Mouse (Mus musculus): Measurements from ENCODE around the gene Mgam. TPM values are rescaled to one million over a fixed set of nuclear protein-coding genes. Genes with fewer than 3 reads are reported as not detected.

The Mgam gene
- polyA plus RNA-seq, 1 experiment from 2014 or later: 3.8 TPM

GRCm38 (mm10) chr6:40617965-40618364 is 10.7 kb upstream of the Mgam start:
- Histone ChIP-seq H3K4me3 (ENCODE audit: low read depth, low read length) (no peak overlapping the region), H3K9ac (ENCODE audit: low read depth, low read length) (no peak overlapping the region), H3K36me3 (ENCODE audit: control insufficient read depth, insufficient read depth) (no peaks in the 10 kb centered on the region), H3K4me2 (ENCODE audit: low read depth, low read length) (no peak overlapping the region), H3K9me3 (replicated peaks; ENCODE audit: control insufficient read depth, low read length) (no peaks in the 10 kb centered on the region), H3K4me1 (ENCODE audit: control insufficient read depth, low read depth, low read length) (no peaks in the 10 kb centered on the region), H3K27me3 (ENCODE audit: control insufficient read depth, insufficient read depth, low read depth, low read length) (no peaks in the 10 kb centered on the region), H3K27ac (ENCODE audit: low read length) (no peak overlapping the region)
- 10% methylated on average over 2 of the region's 2 CpGs for WGBS (ENCODE audit: insufficient replicate concordance)
- ATAC-seq (ENCODE audit: low read depth): no peak

GRCm38 (mm10) chr6:40626111-40626510 is 2.5 kb upstream of the Mgam start:
- H3K4me1 ChIP-seq (ENCODE audit: control insufficient read depth, low read depth, low read length): no peaks in the 10 kb centered on the region
- H3K4me2 ChIP-seq (ENCODE audit: low read depth, low read length): no peak overlapping the region
- 40% methylated on average over 1 of the region's 1 CpGs for WGBS (ENCODE audit: insufficient replicate concordance)
- H3K9me3 ChIP-seq (replicated peaks; ENCODE audit: control insufficient read depth, low read length): no peaks in the 10 kb centered on the region
- H3K27ac ChIP-seq (ENCODE audit: low read length): no peak overlapping the region
- no peaks in the 10 kb centered on the region for H3K27me3 ChIP-seq (ENCODE audit: control insufficient read depth, insufficient read depth, low read depth, low read length)
- no peaks in the 10 kb centered on the region for H3K36me3 ChIP-seq (ENCODE audit: control insufficient read depth, insufficient read depth)
- ATAC-seq (ENCODE audit: low read depth): no peak
- H3K4me3 ChIP-seq (ENCODE audit: low read depth, low read length): no peak overlapping the region
- no peak overlapping the region for H3K9ac ChIP-seq (ENCODE audit: low read depth, low read length)

DNA sequence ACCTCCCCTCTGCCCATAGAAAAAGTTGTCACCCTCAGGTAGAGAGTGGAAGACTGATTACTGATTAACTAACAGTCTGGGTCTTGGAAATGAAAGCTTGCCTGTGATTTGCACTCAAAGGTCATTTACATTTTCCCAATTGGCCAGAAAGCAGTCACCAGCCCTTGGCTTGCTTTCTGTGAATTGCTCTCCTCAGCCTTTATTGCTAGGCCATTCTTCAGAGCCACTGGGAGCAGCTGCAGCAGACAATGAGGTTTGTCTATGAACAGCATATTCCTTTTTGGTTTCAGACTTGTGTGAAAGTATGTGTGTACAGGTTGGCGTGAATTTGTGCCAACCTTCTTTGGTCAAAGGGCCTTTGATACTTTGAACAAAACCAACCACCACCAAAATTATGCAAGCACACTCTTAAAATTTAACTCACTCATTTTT is 6.0 kb downstream of the Mgam start:
- no peaks in the 10 kb centered on the region for H3K9me3 ChIP-seq (replicated peaks; ENCODE audit: control insufficient read depth, low read length)
- 39% methylated on average over 1 of the region's 1 CpGs for WGBS (ENCODE audit: insufficient replicate concordance)
- no peak overlapping the region for H3K27ac ChIP-seq (ENCODE audit: low read length)
- peak; percentile 59 for ATAC-seq (ENCODE audit: low read depth)
- H3K4me1 ChIP-seq (ENCODE audit: control insufficient read depth, low read depth, low read length): no peaks in the 10 kb centered on the region
- H3K9ac ChIP-seq (ENCODE audit: low read depth, low read length): no peak overlapping the region
- H3K27me3 ChIP-seq (ENCODE audit: control insufficient read depth, insufficient read depth, low read depth, low read length): no peaks in the 10 kb centered on the region
- no peaks in the 10 kb centered on the region for H3K36me3 ChIP-seq (ENCODE audit: control insufficient read depth, insufficient read depth)
- no peak overlapping the region; the same call in 1 of the 2 replicates for H3K4me3 ChIP-seq (ENCODE audit: low read depth, low read length)
- H3K4me2 ChIP-seq (ENCODE audit: low read depth, low read length): no peak overlapping the region

GRCm38 (mm10) chr6:40635559-40635958 is 6.9 kb downstream of the Mgam start:
- Histone ChIP-seq H3K9me3 (replicated peaks; ENCODE audit: control insufficient read depth, low read length) (no peaks in the 10 kb centered on the region), H3K4me2 (ENCODE audit: low read depth, low read length) (0 out of 2 replicates have a peak overlapping the region, but pooled peaks have one; percentile 4), H3K9ac (ENCODE audit: low read depth, low read length) (no peak overlapping the region), H3K36me3 (ENCODE audit: control insufficient read depth, insufficient read depth) (no peaks in the 10 kb centered on the region), H3K27me3 (ENCODE audit: control insufficient read depth, insufficient read depth, low read depth, low read length) (no peaks in the 10 kb centered on the region), H3K4me1 (ENCODE audit: control insufficient read depth, low read depth, low read length) (no peaks in the 10 kb centered on the region), H3K27ac (ENCODE audit: low read length) (no peak overlapping the region), H3K4me3 (ENCODE audit: low read depth, low read length) (no peak overlapping the region)
- peak; percentile 32 for ATAC-seq (ENCODE audit: low read depth)
- 61% methylated on average over 6 of the region's 6 CpGs for WGBS (ENCODE audit: insufficient replicate concordance)

DNA sequence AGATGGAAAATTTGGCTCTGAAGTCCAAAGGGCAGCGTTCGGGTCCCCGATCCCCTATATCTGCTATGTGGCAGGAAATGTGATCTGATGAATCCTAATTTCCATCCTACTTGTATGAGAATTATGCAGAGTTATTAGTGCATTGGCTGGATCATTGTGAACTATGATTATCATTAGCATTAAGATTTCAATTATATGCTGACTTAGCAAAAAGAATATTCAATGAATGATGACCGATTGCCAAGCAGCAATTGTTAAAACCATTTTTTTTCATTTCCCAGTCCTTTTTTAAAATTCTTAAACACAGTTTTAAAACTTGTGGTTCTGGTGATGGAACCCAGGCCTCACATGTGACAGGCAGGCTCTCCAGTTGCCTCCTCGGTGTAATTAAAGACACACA is 9.1 kb downstream of the Mgam start:
- 81% methylated on average over 5 of the region's 5 CpGs for WGBS (ENCODE audit: insufficient replicate concordance)
- Histone ChIP-seq H3K9me3 (replicated peaks; ENCODE audit: control insufficient read depth, low read length) (no peaks in the 10 kb centered on the region), H3K4me1 (ENCODE audit: control insufficient read depth, low read depth, low read length) (no peaks in the 10 kb centered on the region), H3K36me3 (ENCODE audit: control insufficient read depth, insufficient read depth) (no peaks in the 10 kb centered on the region), H3K27ac (ENCODE audit: low read length) (no peak overlapping the region), H3K4me2 (ENCODE audit: low read depth, low read length) (no peak overlapping the region), H3K27me3 (ENCODE audit: control insufficient read depth, insufficient read depth, low read depth, low read length) (no peaks in the 10 kb centered on the region), H3K9ac (ENCODE audit: low read depth, low read length) (no peak overlapping the region), H3K4me3 (ENCODE audit: low read depth, low read length) (no peak overlapping the region)
- no peak for ATAC-seq (ENCODE audit: low read depth)

DNA sequence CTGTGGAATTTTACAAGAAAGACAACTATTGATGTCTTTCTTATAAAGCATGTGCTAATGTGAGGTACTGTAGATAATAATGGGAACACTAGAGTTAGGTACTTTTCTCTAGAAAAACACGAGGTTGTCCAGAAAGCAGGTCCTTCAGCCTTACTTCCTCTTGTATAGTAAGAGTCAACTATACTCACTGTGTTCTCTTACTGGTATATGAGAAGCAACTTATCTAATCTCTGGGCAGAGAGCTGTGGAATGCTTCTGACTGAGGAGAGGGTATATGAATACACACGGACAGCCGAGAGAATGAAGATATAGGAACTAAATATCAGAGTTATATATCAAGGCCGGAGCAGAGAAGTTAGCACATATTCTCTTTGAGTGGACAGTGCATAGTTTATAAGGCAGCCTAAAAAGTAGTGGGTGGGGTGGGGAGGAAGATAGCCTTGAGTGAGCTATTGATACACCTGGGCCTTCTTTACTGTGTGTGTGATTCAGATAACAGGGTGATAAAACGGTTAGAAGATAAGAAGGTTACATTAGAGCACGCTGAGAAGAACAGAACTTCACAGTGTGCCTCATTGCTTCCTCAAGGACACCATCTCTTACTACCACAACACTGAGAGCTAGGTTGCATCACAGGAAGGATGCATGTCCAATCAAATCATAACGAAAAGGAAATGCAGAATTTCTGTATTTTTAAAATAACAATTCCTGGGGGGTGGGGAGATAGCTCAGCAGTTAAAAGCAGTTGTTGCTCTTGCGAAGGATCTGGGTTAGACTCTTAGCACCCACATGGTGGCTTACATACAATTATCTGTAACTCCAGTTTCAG is 12.3 kb downstream of the Mgam start:
- no peaks in the 10 kb centered on the region for H3K9me3 ChIP-seq (replicated peaks; ENCODE audit: control insufficient read depth, low read length)
- H3K4me3 ChIP-seq (ENCODE audit: low read depth, low read length): no peak overlapping the region
- ATAC-seq (ENCODE audit: low read depth): no peak
- no peaks in the 10 kb centered on the region for H3K36me3 ChIP-seq (ENCODE audit: control insufficient read depth, insufficient read depth)
- no peaks in the 10 kb centered on the region for H3K27me3 ChIP-seq (ENCODE audit: control insufficient read depth, insufficient read depth, low read depth, low read length)
- WGBS (ENCODE audit: insufficient replicate concordance): 44% methylated on average over 8 of the region's 8 CpGs
- no peak overlapping the region for H3K27ac ChIP-seq (ENCODE audit: low read length)
- no peak overlapping the region for H3K4me2 ChIP-seq (ENCODE audit: low read depth, low read length)
- H3K9ac ChIP-seq (ENCODE audit: low read depth, low read length): no peak overlapping the region
- no peaks in the 10 kb centered on the region for H3K4me1 ChIP-seq (ENCODE audit: control insufficient read depth, low read depth, low read length)

DNA sequence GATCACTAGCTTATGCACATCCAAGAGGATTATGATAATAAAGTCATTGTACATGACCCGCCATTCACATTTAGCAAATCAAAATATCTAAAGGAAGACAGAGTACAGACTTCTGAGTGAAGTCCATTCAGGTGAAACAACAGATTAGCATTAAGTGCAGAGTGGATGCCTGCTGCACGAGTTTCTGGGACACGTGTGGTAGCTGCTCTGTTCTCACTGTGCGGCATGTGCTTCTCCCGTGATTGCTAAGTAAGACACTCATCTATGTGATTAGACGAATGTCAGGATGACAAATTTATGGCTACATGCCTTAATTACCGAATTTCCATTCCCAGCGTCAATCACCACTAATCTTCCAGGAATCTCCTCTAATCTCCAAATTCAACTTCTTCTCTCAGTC is 17.1 kb downstream of the Mgam start:
- Histone ChIP-seq H3K4me3 (ENCODE audit: low read depth, low read length) (no peak overlapping the region), H3K4me1 (ENCODE audit: control insufficient read depth, low read depth, low read length) (no peaks in the 10 kb centered on the region), H3K9ac (ENCODE audit: low read depth, low read length) (no peak overlapping the region), H3K9me3 (replicated peaks; ENCODE audit: control insufficient read depth, low read length) (no peaks in the 10 kb centered on the region), H3K27ac (ENCODE audit: low read length) (no peak overlapping the region), H3K36me3 (ENCODE audit: control insufficient read depth, insufficient read depth) (no peaks in the 10 kb centered on the region), H3K27me3 (ENCODE audit: control insufficient read depth, insufficient read depth, low read depth, low read length) (no peaks in the 10 kb centered on the region), H3K4me2 (ENCODE audit: low read depth, low read length) (no peak overlapping the region)
- 61% methylated on average over 8 of the region's 8 CpGs for WGBS (ENCODE audit: insufficient replicate concordance)
- ATAC-seq (ENCODE audit: low read depth): no peak

DNA sequence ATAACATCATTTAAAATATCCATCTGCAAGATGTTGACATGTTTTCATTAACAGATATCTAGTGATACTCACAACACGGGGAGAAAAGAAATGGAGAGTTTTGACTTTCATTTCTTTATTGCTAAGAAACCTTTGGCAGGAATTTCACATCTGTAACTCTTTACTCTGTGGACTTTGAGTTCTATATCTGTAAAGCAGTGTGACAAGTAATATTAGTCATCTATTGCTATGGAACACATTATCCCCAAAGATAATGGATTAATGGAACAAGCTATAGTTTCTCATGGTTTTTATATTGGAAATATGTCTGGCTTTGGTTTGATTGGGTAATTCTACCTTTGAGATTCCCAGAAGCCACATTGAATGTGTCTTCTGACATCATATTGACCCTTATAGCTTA is 22.3 kb downstream of the Mgam start:
- ATAC-seq (ENCODE audit: low read depth): no peak
- no peaks in the 10 kb centered on the region for H3K36me3 ChIP-seq (ENCODE audit: control insufficient read depth, insufficient read depth)
- no peaks in the 10 kb centered on the region for H3K9me3 ChIP-seq (replicated peaks; ENCODE audit: control insufficient read depth, low read length)
- no peaks in the 10 kb centered on the region for H3K4me1 ChIP-seq (ENCODE audit: control insufficient read depth, low read depth, low read length)
- no peak overlapping the region for H3K4me3 ChIP-seq (ENCODE audit: low read depth, low read length)
- no peak overlapping the region for H3K27ac ChIP-seq (ENCODE audit: low read length)
- H3K4me2 ChIP-seq (ENCODE audit: low read depth, low read length): no peak overlapping the region
- H3K9ac ChIP-seq (ENCODE audit: low read depth, low read length): no peak overlapping the region
- 62% methylated on average over 1 of the region's 1 CpGs for WGBS (ENCODE audit: insufficient replicate concordance)
- no peaks in the 10 kb centered on the region for H3K27me3 ChIP-seq (ENCODE audit: control insufficient read depth, insufficient read depth, low read depth, low read length)

GRCm38 (mm10) chr6:40660930-40661329 is 32.3 kb downstream of the Mgam start:
- 52% methylated on average over 2 of the region's 2 CpGs for WGBS (ENCODE audit: insufficient replicate concordance)
- Histone ChIP-seq H3K4me1 (ENCODE audit: control insufficient read depth, low read depth, low read length) (no peaks in the 10 kb centered on the region), H3K27me3 (ENCODE audit: control insufficient read depth, insufficient read depth, low read depth, low read length) (no peaks in the 10 kb centered on the region), H3K9me3 (replicated peaks; ENCODE audit: control insufficient read depth, low read length) (no peaks in the 10 kb centered on the region), H3K4me3 (ENCODE audit: low read depth, low read length) (no peak overlapping the region), H3K27ac (ENCODE audit: low read length) (no peak overlapping the region), H3K9ac (ENCODE audit: low read depth, low read length) (no peak overlapping the region), H3K4me2 (ENCODE audit: low read depth, low read length) (no peak overlapping the region), H3K36me3 (ENCODE audit: control insufficient read depth, insufficient read depth) (no peaks in the 10 kb centered on the region)
- no peak for ATAC-seq (ENCODE audit: low read depth)

All from liver, embryonic 16.5 days (tissue).